Mouse (Mus musculus) E14TG2a.4 (cell line): ENCODE data around the gene Hba-a1.

ENCODE experiments used
- H3K27me3 ChIP-seq: 2 replicates; pipeline ENCODE4 v1.6.1; 2014; ENCODE audit warnings: low read length, control low read depth; ENCODE audit not compliant: insufficient read depth
- H3K36me3 ChIP-seq: 2 replicates; pipeline ENCODE4 v1.6.1; 2014; ENCODE audit warnings: low read length, control low read depth; ENCODE audit not compliant: insufficient read depth
- H3K4me1 ChIP-seq: replicated peaks from 2 replicates; pipeline ENCODE4 v1.6.1; 2014; ENCODE audit warnings: low read depth, low read length, control low read depth
- H3K4me3 ChIP-seq: replicated peaks from 2 replicates; pipeline ENCODE4 v1.5.1; 2014; ENCODE audit warnings: mild to moderate bottlenecking, low read length
- H3K9me3 ChIP-seq: 2 replicates; pipeline ENCODE4 v1.6.1; 2014; ENCODE audit warnings: low read length, control low read depth
- CTCF ChIP-seq: conservative IDR thresholded peaks from 2 replicates; pipeline ENCODE4 v1.5.1; 2014; ENCODE audit warnings: low read length
- NANOG ChIP-seq: IDR thresholded peaks from 2 replicates; pipeline ENCODE4 v1.6.1; 2014; ENCODE audit warnings: borderline replicate concordance, low read length, mixed read lengths
- POU5F1 ChIP-seq: IDR thresholded peaks from 2 replicates; pipeline ENCODE4 v1.6.1; 2014; ENCODE audit warnings: low read length, borderline replicate concordance

Gene Hba-a1

DNA sequence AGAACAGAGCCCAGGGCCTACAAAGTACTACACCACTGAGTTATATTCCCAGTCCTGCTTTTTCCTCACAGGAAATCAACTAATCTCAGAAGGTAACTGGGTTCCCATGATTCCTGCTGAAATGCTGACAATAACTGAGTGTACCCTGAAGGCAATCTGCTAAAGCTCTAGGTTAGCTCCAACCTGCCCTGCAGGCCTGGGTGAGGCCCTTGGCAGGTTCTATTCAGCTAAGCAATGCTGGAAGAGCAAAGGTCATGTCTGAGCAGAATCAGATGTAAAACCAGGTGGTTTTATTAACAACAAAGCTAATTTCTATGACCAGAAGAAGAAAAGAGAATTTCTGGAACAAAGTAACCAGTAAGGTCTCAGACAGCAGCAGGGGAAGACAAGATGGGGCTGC lies 41.9 kb upstream of the Hba-a1 start:
- Histone ChIP-seq H3K27me3 (no peaks in the 10 kb centered on the region), H3K36me3 (peaks cover 78% of the 10 kb centered on the region), H3K9me3 (no peaks in the 10 kb centered on the region), H3K4me1 (peaks cover 23% of the 10 kb centered on the region), H3K4me3 (no peak overlapping the region)
- TF ChIP-seq POU5F1 = no peak
- TF ChIP-seq NANOG = no peak
- TF ChIP-seq CTCF = no peak

GRCm38 (mm10) chr11:32242209-32242608 lies 41.1 kb upstream of the Hba-a1 start:
- TF ChIP-seq POU5F1 = no peak
- no peak for TF ChIP-seq NANOG
- no peak for TF ChIP-seq CTCF
- Histone ChIP-seq H3K4me3 (no peak overlapping the region), H3K9me3 (no peaks in the 10 kb centered on the region), H3K27me3 (no peaks in the 10 kb centered on the region), H3K36me3 (peaks cover 78% of the 10 kb centered on the region), H3K4me1 (peaks cover 23% of the 10 kb centered on the region)

- H3K4me3 ChIP-seq = 0 out of 2 replicates have a peak overlapping the region, but pooled peaks have one; percentile 1
- no peaks in the 10 kb centered on the region for H3K27me3 ChIP-seq
- peaks cover 79% of the 10 kb centered on the region for H3K36me3 ChIP-seq
- TF ChIP-seq POU5F1 (no peak), NANOG (no peak), CTCF (no peak)
- H3K9me3 ChIP-seq = no peaks in the 10 kb centered on the region
- H3K4me1 ChIP-seq = peaks cover 19% of the 10 kb centered on the region
Measured at GRCm38 (mm10) chr11:32243205-32243955, 39.9 kb upstream of the Hba-a1 start.

DNA sequence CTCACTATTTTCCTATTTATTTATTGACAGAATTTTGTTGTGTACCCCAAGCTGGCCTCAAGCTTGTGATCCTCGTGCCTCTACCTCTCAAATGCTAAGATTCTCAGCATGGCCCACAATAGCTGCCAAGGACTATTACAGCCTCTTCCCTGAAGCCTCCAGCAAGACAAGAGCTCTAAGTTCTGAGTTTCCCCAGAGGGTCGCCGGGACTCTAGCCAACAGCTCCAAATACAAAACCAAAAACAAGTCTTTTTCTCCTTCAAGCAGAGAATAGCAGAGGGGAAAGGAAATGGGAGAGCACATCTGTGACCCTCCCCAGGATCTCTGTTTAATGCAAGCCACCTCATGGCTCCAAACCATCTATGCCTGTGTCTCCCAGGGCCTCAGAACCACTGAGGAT lies 39.2 kb upstream of the Hba-a1 start:
- peaks cover 81% of the 10 kb centered on the region for H3K36me3 ChIP-seq

GRCm38 (mm10) chr11:32244617-32245016 lies 38.7 kb upstream of the Hba-a1 start:
- Histone ChIP-seq H3K4me3 (no peak overlapping the region), H3K9me3 (no peaks in the 10 kb centered on the region), H3K36me3 (peaks cover 82% of the 10 kb centered on the region), H3K4me1 (peaks cover 19% of the 10 kb centered on the region), H3K27me3 (no peaks in the 10 kb centered on the region)
- TF ChIP-seq NANOG = no peak
- TF ChIP-seq CTCF = no peak
- TF ChIP-seq POU5F1 = no peak

More for the DNA sequence above, 39.2 kb upstream of the Hba-a1 start:
- Histone ChIP-seq H3K4me3 (no peak overlapping the region), H3K9me3 (no peaks in the 10 kb centered on the region), H3K27me3 (no peaks in the 10 kb centered on the region), H3K4me1 (peaks cover 19% of the 10 kb centered on the region)
- TF ChIP-seq CTCF (no peak), NANOG (no peak), POU5F1 (no peak)

DNA sequence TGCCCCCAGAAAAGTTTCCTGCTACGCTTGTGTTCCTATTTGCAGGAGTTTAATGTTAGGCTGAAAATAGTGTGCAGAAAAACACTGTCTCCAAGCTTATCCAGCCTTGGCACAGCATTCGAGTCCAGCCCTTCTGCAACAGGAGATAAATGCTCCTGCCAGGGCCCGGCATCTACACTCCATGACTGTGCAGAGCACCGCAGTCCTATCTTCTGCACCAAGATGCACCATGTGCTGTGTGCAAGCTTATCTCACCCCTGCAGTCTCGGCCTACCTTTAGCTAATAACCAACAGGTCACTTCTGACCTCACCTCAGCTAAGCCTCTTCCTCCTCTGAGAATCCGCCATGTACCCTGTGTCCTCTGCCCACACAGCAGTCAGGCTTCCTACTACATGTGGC lies 37.7 kb upstream of the Hba-a1 start:
- Histone ChIP-seq H3K4me3 (no peak overlapping the region), H3K36me3 (peaks cover 85% of the 10 kb centered on the region), H3K27me3 (no peaks in the 10 kb centered on the region), H3K4me1 (peaks cover 19% of the 10 kb centered on the region), H3K9me3 (no peaks in the 10 kb centered on the region)
- TF ChIP-seq CTCF (no peak), POU5F1 (no peak), NANOG (no peak)

- Histone ChIP-seq H3K4me1 (peaks cover 19% of the 10 kb centered on the region), H3K36me3 (peaks cover 85% of the 10 kb centered on the region), H3K9me3 (no peaks in the 10 kb centered on the region), H3K27me3 (no peaks in the 10 kb centered on the region), H3K4me3 (no peak overlapping the region)
- no peak for TF ChIP-seq NANOG
- TF ChIP-seq POU5F1 = no peak
- no peak for TF ChIP-seq CTCF
Measured at GRCm38 (mm10) chr11:32247068-32247467, 36.2 kb upstream of the Hba-a1 start.

GRCm38 (mm10) chr11:32248350-32248749 lies 35.0 kb upstream of the Hba-a1 start:
- Histone ChIP-seq H3K27me3 (no peaks in the 10 kb centered on the region), H3K4me1 (peaks cover 12% of the 10 kb centered on the region), H3K4me3 (no peak overlapping the region), H3K9me3 (no peaks in the 10 kb centered on the region), H3K36me3 (peaks cover 82% of the 10 kb centered on the region)
- no peak for TF ChIP-seq NANOG
- TF ChIP-seq POU5F1 = no peak
- no peak for TF ChIP-seq CTCF
